Mouse (Mus musculus) liver, postnatal 0 days (tissue): Measurements from ENCODE around the gene Gm32717.
"Not testable (repeated sequence)": the region's sequence is repeated elsewhere in the genome, so short reads cannot be mapped to it uniquely, and the experiment has no call there.

ENCODE experiments used
- CTCF ChIP-seq: sonication (generic); IDR thresholded peaks from 2 replicates; pipeline ENCODE4 v1.5.1; 2016; ENCODE audit warnings: antibody characterized with exemption, low read depth
- EP300 ChIP-seq: IDR thresholded peaks from 2 replicates; pipeline ENCODE4 v1.6.1; 2016; ENCODE audit warnings: antibody characterized with exemption, low read depth, mild to moderate bottlenecking

- TF ChIP-seq CTCF, EP300: not testable (repeated sequence)
Observed at GRCm38 (mm10) chr10:118227629-118228028, 13.0 kb downstream of the Gm32717 start.
